Mouse (Mus musculus): ENCODE results near the gene Cpsf6. TPM values are rescaled to one million over a fixed set of nuclear protein-coding genes. Genes with fewer than 3 reads are reported as not detected.
A peak's percentile ranks its signal among the peaks of the same experiment; 100 is the strongest.

Cpsf6 gene
- polyA plus RNA-seq, 1 experiment from 2014 or later, result 38.6 TPM

DNA sequence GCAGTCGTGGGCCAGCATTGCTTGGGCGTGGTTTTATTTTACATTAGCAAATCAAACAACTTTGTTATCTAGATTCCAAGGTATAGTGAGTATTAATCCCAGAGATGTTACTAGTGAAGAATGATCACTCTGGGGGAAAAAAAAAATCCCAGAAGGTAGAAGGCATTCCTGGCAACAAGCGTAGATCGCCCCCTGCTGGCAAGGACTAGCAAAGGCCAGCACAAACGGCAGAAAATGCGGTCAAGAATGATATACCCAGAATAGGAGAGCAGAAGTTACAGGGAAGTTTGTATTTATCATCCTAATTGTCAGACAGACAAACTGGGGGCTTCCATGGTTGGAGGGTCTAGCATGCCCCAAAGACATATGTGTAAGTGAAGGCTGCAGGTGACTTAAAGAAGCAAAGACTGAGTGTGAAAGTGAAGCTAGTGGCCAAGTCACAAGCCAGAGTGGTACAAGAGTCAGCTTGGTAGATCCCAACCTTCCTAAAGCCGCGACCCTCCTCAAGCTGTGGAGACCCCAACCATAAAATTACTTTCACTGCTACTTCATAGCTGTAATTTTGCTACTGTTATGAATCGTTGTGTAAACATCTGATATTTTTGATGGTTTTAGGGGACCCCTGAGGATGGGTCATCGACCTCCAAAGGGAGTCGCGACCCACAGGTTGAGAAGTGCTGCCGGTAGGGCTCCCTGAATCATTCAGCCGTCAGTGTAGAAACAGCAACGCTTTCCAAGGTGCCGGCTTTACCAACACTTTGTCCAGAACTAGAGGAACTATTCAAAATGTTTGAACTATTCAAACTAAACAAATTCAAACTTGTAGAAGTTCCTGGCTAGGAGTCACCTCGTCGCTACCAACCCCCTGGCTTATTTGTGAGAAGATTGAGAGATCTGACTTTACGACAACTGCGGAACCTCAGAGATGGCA, 22.9 kb upstream of the Cpsf6 start:
- Histone ChIP-seq H3K27ac (ENCODE audit: low read depth) (no peak overlapping the region), H3K27me3 (ENCODE audit: insufficient read depth, low read length) (no peaks in the 10 kb centered on the region), H3K4me1 (ENCODE audit: insufficient read depth) (peaks cover 6% of the 10 kb centered on the region; the same call in 1 of the 2 replicates), H3K4me3 (ENCODE audit: low read depth, low read length) (no peak overlapping the region), H3K9ac (replicated peaks) (no peak overlapping the region), H3K9me3 (ENCODE audit: low read length) (no peaks in the 10 kb centered on the region), H3K36me3 (replicated peaks; ENCODE audit: insufficient read depth, low read length) (no peaks in the 10 kb centered on the region), H3K4me2 (ENCODE audit: low read depth, low read length) (no peak overlapping the region)
- 71% methylated on average over 20 of the region's 20 CpGs for WGBS (ENCODE audit: insufficient replicate concordance)
- TF ChIP-seq CTCF (IDR thresholded peaks at IDR 0.05; ENCODE audit: low read depth), result peak; percentile 88
- no peak for TF ChIP-seq EP300 (IDR thresholded peaks at IDR 0.05; ENCODE audit: low read depth)
- no peak for ATAC-seq
- peak; percentile 74 for DNase-seq

DNA sequence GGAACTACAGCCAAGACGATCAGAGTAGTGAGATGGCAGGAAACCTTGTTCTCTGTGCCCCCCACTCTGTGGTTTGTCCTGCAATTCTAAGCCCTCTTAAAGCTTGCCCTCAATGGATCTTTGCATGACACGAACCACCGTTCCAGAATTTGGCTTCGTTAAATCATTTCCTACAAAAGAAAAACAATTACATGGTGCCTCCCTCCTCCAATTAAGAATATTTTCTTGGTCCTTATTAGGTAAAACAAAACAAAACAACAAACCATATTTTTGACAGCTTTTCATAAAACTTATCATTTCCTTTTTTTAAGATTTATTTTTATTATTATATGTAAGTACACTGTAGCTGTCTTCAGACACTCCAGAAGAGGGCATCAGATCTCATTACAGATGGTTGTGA, 21.5 kb upstream of the Cpsf6 start:
- no peaks in the 10 kb centered on the region for H3K36me3 ChIP-seq (replicated peaks; ENCODE audit: insufficient read depth, low read length)
- no peak for ATAC-seq
- no peak overlapping the region for H3K4me2 ChIP-seq (ENCODE audit: low read depth, low read length)
- no peak overlapping the region for H3K27ac ChIP-seq (ENCODE audit: low read depth)
- no peaks in the 10 kb centered on the region for H3K9me3 ChIP-seq (ENCODE audit: low read length)
- H3K9ac ChIP-seq (replicated peaks), result no peak overlapping the region
- no peaks in the 10 kb centered on the region for H3K27me3 ChIP-seq (ENCODE audit: insufficient read depth, low read length)
- 82% methylated on average over 4 of the region's 4 CpGs for WGBS (ENCODE audit: insufficient replicate concordance)
- peaks cover 6% of the 10 kb centered on the region; the same call in 1 of the 2 replicates for H3K4me1 ChIP-seq (ENCODE audit: insufficient read depth)
- TF ChIP-seq CTCF (IDR thresholded peaks at IDR 0.05; ENCODE audit: low read depth) (no peak), EP300 (IDR thresholded peaks at IDR 0.05; ENCODE audit: low read depth) (no peak)
- H3K4me3 ChIP-seq (ENCODE audit: low read depth, low read length), result no peak overlapping the region
- no peak for DNase-seq

DNA sequence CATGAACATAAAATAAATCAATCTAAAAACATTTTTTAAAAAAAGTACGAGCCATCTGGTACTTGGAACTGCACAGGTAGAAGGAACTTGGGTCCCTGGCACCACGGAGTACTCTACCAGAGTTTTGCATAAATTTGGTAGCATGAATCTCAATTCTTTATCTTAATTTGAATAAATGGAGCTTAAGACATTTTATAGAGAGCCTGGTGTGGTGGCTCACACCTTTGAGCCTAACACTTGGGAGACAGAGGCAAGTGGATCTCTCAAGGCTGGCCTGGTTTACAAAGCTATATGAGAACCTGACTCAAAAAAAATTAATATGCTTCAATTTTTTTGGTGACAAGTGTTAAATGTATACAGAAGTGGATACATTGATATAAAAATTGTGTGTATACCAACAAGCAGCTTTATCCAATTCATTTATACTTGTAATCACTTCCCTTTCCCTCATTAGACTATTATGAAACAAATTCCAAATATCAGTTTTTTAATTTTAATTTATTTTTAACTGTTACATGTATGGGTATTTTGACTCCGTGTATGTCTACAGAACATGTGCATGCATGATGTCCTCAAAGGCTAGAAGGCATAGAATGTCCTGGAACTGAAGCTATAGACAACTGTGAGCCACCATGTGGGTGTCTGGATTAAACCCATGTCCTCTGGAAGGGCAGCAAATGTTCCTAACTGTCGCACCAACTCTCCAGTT, 20.6 kb upstream of the Cpsf6 start:
- TF ChIP-seq EP300 (IDR thresholded peaks at IDR 0.05; ENCODE audit: low read depth) (no peak), CTCF (IDR thresholded peaks at IDR 0.05; ENCODE audit: low read depth) (no peak)
- Histone ChIP-seq H3K4me2 (ENCODE audit: low read depth, low read length) (no peak overlapping the region), H3K4me1 (ENCODE audit: insufficient read depth) (peaks cover 6% of the 10 kb centered on the region; the same call in 1 of the 2 replicates), H3K4me3 (ENCODE audit: low read depth, low read length) (no peak overlapping the region), H3K9ac (replicated peaks) (no peak overlapping the region), H3K36me3 (replicated peaks; ENCODE audit: insufficient read depth, low read length) (no peaks in the 10 kb centered on the region), H3K27me3 (ENCODE audit: insufficient read depth, low read length) (no peaks in the 10 kb centered on the region), H3K27ac (ENCODE audit: low read depth) (no peak overlapping the region), H3K9me3 (ENCODE audit: low read length) (no peaks in the 10 kb centered on the region)
- 77% methylated on average over 4 of the region's 4 CpGs for WGBS (ENCODE audit: insufficient replicate concordance)
- no peak for DNase-seq
- ATAC-seq, result no peak

DNA sequence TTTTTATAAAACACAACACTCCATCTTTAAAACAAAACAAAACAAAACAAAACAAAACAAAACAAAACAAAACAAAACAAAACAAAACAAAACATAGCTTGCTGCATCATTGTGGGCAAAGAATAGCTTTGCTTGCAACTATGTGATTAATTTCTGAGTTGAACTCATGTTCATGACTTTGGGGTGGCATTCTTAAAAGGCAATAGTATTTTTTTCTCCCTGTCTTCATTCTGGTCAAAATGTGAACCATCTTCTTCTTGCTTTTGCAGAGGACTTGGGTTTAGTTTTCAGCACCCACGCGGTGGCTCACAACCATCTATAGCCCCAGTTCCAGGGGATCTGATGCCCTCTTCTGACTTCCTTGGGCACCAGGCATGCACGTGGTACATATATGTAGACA, 20.0 kb upstream of the Cpsf6 start:
- 82% methylated on average over 3 of the region's 3 CpGs for WGBS (ENCODE audit: insufficient replicate concordance)
- Histone ChIP-seq H3K27ac (ENCODE audit: low read depth) (no peak overlapping the region), H3K27me3 (ENCODE audit: insufficient read depth, low read length) (no peaks in the 10 kb centered on the region), H3K4me1 (ENCODE audit: insufficient read depth) (peaks cover 6% of the 10 kb centered on the region; the same call in 1 of the 2 replicates), H3K4me2 (ENCODE audit: low read depth, low read length) (no peak overlapping the region), H3K36me3 (replicated peaks; ENCODE audit: insufficient read depth, low read length) (no peaks in the 10 kb centered on the region), H3K4me3 (ENCODE audit: low read depth, low read length) (no peak overlapping the region), H3K9ac (replicated peaks) (no peak overlapping the region), H3K9me3 (ENCODE audit: low read length) (no peaks in the 10 kb centered on the region)
- no peak for ATAC-seq
- TF ChIP-seq CTCF (IDR thresholded peaks at IDR 0.05; ENCODE audit: low read depth) (no peak), EP300 (IDR thresholded peaks at IDR 0.05; ENCODE audit: low read depth) (no peak)
- DNase-seq, result no peak

DNA sequence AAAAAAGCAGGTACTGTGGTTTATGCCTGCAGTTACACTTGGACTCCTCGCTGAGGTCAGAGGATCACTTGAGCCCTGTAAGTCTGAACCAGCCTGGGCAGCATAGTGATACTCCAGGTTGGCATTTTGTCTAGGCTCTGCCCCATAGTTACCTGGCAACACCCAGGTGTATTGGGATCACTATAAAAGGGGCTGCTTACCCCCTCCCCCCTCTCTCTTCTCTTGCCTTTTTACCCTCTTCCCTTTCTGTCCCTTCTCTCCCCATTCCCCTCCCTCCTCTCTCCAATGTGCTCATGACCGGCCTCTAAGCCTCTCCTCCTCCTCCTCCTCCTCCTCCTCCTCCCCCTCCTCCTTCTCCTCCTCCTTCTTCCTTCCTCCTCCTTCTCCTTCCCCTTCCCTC, 19.4 kb upstream of the Cpsf6 start:
- H3K4me2 ChIP-seq (ENCODE audit: low read depth, low read length), result no peak overlapping the region
- ATAC-seq, result no peak
- no peak for TF ChIP-seq EP300 (IDR thresholded peaks at IDR 0.05; ENCODE audit: low read depth)
- no peak for TF ChIP-seq CTCF (IDR thresholded peaks at IDR 0.05; ENCODE audit: low read depth)
- H3K9me3 ChIP-seq (ENCODE audit: low read length), result no peaks in the 10 kb centered on the region
- DNase-seq, result no peak
- no peak overlapping the region for H3K9ac ChIP-seq (replicated peaks)
- no peaks in the 10 kb centered on the region for H3K27me3 ChIP-seq (ENCODE audit: insufficient read depth, low read length)
- H3K27ac ChIP-seq (ENCODE audit: low read depth), result no peak overlapping the region
- H3K4me3 ChIP-seq (ENCODE audit: low read depth, low read length), result no peak overlapping the region
- no peaks in the 10 kb centered on the region for H3K36me3 ChIP-seq (replicated peaks; ENCODE audit: insufficient read depth, low read length)
- peaks cover 6% of the 10 kb centered on the region; the same call in 1 of the 2 replicates for H3K4me1 ChIP-seq (ENCODE audit: insufficient read depth)
- WGBS (ENCODE audit: insufficient replicate concordance), result 65% methylated on average over 2 of the region's 2 CpGs
